Mouse (Mus musculus) left cerebral cortex, adult 18-20 months (tissue): Measurements from ENCODE around the gene Oosp1. TPM values are rescaled to one million over a fixed set of nuclear protein-coding genes. Genes with fewer than 3 reads are reported as not detected.

ENCODE experiments used
- DNase-seq, 2 experiments: peaks; one replicate each; pipeline ENCODE4 v3.0.0; 2021 to 2022; ENCODE audit warnings: low spot score in 2 of 2, mixed read lengths in 1 of 2
- long read RNA-seq, 2 experiments: library from polyadenylated mRNA; stranded (forward); transcript quantifications; one replicate each; pipeline ENCODE4 v2.0.0; 2021
- total RNA-seq, 2 experiments: library from RNA; stranded (reverse); gene quantifications; 2 replicates each; pipeline ENCODE4 v1.2.3; 2021

Oosp1 gene
- not detected for total RNA-seq
- long read RNA-seq, experiment 1: 0 reads
- long read RNA-seq, experiment 2: 0 reads

DNA sequence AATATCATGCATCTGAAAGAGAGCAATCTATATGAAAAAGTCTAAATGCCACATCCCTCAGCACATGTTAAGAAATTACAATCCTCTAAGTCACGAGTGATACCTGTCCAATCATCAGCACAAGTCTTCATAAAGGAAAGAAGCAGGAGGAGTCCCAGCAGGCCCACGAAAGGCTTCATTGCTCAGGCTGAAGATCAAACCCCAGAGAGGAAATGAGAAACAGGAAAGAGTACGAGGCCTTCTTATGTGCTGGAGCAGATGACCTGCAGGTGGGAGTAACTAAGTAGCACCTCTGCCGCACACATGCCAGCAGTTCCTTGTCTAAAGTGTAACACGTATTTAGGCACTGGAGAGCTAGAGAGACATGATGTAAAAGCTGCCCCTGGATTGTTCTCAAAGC is at the start of gene Oosp1:
TSS of gene Oosp1 (minus strand) at position 312 of the 400 bp plus-strand sequence.
- DNase-seq: no peak

DNA sequence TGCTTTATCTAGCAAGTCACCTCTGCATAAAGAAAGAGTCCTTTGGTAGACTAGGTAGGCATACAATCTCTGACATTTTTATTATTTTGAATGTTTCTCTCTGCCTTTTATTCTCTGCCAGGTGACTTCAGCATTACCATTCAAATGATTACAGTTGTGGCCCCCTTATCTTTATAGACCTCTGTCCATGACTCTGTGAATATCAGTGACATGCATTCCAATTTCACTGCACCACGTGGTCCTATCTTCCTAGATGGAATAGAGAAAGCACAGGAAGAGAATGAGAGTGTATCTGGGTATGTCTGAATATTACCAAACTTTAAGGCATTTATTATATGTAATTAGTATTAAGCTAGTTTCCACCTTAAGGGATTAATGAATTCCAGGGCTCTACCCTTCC is 45.5 kb upstream of the Oosp1 start:
- DNase-seq: no peak

DNA sequence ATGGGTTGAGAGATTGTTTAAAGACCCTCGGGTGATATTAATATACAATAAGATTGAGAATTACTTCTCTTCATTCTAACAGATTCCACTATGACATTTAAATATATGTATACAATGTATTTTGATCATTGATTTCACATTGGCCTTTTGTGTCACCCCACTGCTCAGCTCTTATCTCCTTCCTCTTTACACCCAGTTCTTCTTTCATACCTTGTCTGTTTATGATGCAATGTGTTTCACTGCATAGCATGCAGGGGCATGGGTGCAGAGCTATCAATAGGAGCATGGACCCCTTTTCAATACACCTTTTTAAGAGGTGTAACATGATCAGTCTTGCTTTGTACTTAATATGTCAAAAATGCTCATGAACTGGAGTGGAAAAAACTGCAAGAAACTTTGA is 39.3 kb upstream of the Oosp1 start:
- no peak for DNase-seq

DNA sequence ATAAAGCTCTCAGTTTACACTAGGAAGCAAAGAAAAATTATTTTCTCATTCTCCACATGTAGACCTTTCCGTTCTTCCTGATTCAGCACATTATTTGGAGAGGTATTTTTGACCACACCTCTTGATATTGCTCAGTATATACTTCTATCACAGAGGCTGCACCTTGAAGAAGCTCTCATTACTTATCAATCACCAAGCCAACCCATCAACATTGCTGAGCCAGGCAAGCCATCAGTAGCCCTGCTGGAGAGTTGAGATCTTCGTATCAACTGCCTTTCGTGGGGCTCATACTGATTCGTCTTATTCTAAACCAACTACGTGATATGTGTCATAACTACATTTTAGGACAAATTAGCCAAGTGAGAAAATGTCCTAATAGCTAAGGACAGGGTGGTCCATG is 36.4 kb upstream of the Oosp1 start:
- DNase-seq: no peak

DNA sequence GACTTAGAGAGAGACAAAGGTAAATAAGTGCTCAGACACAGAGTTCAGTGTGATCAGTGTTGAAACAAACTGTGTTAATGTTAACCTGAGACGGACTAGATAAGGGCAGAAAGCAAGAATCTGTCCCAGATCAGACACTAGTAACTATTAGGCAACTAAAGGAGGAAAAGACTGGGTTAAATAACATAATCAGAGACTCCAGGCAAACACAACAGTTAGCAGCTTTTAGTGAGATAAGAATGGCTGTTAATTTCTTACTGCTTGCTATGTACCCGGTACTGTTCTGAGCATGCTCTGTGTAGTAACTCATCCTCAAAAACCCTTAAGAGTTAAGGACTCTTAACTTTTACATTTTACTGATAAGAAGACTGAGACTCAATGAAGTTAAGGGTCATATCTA is 35.0 kb upstream of the Oosp1 start:
- no peak for DNase-seq

DNA sequence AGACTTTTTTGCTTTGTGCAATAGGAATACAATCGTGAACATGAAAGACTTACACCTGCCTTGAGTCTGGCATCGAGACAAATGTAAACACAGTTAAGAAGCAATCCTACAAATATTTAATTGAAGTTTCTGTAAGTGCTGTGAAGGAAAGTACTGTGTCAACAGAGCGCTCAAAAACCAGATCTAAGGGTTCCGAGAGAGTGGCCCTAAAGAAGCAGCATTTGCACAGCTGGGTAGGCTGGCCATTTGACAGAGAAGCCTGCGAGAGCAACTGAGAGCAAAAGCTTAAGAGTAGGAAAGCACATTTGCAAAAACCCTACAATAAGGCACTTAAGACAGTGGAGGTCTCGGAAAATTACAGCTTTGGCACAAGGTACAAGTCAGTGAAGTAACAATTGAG is 33.3 kb upstream of the Oosp1 start:
- DNase-seq: no peak

DNA sequence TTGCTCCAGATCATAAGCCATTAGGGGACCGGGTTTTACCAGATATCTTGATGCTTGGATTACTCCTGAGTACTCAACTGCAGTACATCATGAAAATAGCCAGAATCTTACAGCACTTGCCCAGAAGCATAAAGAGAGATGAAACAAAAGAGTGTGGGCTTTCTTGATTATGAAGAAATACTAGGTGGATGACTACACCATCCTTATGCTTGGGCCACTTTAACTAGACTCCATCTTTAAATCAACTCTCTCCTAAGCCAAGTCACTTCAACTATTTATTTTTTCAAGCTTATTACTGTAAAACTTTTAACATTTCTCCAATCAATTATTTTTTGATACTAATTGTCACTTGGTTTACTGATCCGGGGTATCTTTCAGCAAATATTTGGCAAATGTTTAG is 32.9 kb upstream of the Oosp1 start:
- DNase-seq: no peak

DNA sequence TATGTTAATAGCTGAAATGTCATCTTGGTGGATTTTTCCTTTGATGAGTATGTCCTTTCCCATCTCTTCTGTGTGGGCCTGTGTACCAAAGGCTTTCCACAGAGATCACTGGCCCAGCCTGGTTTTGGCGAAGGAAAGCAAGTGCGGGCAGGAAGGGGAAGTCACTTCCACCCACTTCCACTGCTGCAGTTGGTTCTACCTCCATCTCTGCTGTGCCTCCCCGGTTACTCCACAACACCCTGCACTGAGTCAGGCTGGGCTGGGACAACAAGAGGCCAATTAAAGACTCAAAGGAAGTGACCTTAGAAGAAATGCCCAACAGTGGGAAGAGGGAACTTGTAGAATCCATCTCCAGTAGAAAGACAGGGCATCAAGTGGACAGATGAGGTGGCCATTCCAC is 29.1 kb upstream of the Oosp1 start:
- DNase-seq: no peak

DNA sequence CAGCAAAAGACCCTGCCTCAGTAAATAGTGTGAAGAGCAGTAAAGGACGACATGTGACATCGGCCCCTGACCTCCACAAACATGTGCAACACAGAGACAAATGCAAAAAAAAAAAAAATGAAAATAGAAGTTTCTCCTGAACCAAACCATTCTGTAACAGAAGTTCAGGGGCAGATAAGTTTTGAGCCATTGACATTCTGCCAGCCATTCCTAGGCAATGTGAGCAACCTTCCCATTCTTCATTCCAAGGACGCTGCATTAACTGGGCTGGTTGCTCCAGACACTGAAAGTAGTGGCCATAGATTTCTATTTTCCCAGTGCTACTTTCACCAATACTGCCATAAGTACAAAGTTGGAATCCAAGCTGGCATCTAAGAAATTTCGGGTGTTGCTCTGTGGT is 21.5 kb upstream of the Oosp1 start:
- no peak for DNase-seq

DNA sequence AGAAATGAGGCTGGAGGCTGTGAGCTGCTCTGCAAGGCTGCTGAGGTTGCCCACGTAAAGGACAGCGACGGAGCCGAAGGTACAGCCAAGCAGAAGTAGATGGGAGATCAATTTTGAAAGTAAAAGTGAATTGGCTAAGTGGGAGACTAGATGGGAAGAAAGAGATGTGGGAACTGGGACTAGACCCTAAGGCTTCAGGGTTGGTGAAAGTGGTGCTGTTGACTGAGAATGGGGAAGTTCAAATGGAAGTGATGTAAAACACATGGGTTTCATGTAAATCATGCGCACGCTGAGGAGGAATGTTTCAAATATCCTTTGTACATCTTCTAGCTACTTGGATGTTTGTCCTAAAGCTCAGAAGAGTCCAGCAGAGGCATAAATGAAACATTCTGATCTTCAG is 7.4 kb upstream of the Oosp1 start:
- DNase-seq: no peak

DNA sequence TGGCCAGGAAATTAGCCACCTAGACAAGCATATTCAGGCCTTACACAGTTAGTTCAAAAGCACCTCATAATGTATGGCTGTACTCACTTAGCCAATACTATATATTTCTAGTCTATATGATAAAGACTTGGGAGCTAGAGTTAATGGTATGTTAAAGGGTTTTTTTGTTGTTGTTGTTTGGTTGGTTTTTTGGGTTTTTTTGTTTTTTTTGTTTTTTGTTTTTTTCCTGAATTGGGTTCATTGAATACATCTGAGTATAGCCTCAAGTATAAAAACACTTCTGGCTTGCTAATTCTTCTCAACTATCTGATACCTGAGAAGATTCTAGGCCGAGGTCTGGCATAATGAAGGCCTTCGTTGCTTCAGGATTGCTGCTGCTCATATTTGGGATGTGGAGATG is 5.8 kb upstream of the Oosp1 start, which contains the start of gene Oosp3:
TSS of gene Oosp3 (plus strand) at position 301 of the 400 bp plus-strand sequence.
- no peak for DNase-seq

DNA sequence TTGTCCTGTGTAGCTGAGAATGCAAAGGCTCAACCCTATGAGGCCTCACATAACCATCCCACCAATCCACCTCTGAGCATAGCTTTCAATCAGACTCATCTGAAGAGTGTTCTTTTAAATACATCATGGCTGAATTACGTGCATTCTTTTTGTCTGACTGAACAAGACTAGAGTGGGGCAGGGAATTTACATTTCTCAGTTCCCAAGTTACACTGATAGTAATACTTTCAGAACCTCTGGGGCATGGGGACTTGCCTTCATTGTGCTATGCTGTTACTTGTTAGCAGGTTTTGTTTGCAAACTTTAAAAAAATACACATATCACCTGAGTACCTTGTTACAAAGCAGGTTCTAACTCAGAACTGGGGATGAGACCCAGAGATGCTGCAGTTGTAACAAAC is 504 bp upstream of the Oosp1 start:
- no peak for DNase-seq

DNA sequence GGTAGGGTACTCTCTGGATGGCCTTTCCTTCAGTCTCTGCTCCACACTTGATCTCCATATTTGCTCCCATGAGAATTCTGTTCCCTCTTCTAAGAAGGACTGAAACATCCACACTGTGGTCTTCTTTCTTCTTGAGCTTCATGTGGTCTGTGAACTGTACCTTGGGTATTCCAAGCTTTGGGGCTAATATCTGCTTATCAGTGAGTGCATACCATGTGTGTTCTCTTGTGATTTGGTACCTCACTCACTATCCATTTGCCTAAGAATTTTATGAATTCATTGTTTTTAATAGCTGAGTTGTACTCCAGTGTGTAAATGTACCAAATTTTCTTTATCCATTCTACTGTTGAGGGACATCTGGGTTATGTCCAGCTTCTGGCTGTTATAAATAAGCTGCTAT is 29.4 kb downstream of the Oosp1 start:
- no peak for DNase-seq

DNA sequence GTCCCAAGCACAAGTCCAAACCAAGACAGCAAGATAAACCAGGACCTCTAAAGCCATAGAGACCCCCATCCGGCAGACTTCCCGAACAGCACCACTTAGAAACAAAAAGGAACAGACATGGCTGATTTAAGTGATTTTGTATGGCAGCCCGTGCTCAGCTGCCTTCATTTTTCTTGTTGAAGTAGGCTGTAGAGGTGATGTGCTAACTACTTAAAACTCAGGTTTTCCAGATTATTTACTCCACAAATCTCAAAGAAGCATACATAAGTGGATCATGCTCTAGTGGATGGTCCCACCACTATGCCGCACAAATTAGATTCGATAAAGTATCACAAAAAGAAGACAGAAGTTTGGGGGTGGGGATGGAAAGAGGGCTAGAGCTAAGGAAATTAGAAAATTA is 30.5 kb downstream of the Oosp1 start, which contains the start of gene Oosp2:
TSS of gene Oosp2 (minus strand) at position 101 of the 400 bp plus-strand sequence.
- DNase-seq: no peak

DNA sequence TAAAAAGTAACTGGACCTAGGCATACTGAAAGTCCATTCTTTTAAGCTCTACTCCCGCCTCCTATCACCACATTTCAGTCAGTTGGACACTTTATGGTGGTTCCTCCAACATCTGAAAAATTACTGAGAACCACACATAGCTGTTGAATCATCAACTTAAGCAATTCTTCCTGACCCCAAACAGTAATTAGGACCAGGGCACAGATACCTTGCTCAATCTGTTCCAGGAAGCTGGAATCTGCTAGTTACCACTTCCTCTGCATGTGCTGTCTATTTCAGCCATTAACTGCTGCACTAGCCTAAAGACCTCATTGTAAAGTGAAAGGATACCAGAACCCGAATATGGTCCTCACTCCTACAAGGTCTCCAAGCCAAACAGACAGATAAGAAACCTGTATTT is 31.8 kb downstream of the Oosp1 start:
- DNase-seq: no peak

DNA sequence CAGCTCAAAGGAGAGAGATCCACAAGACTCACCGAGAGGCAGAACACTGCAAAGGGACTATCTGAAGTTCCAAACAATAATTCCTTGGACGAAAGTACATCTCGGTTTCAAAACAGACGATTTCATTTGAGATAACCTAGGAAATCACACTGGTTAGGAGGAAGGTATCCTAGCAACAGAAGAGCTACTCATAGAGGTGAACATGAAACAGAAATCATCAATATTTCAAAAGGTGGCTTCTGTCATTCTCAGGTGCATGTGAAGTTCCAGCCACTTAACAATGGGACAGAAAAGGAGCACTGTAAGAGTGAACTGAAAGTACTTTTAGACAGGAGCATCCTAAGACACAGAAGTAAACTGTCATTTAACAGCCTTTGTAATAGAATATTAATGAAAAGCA is 41.4 kb downstream of the Oosp1 start:
- DNase-seq: no peak

DNA sequence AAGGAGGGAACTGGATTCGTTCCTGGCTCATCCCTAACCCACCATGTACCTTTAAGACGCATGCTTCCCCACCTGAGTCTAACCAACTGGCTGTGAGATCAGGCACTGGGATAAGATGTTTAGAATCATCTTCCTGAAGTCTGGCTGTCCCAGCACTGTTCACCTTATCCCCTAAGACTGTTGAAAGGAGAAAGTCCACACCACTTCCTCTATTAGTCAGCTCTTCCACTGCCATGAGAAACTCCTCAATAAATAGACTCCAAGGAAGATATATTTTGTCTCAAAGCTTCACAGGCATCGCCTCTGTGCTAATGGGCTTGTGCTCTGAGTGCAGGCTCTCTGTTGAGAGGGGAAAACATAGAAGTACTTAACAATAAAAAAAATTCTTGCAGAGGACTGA is 44.8 kb downstream of the Oosp1 start:
- DNase-seq: no peak

DNA sequence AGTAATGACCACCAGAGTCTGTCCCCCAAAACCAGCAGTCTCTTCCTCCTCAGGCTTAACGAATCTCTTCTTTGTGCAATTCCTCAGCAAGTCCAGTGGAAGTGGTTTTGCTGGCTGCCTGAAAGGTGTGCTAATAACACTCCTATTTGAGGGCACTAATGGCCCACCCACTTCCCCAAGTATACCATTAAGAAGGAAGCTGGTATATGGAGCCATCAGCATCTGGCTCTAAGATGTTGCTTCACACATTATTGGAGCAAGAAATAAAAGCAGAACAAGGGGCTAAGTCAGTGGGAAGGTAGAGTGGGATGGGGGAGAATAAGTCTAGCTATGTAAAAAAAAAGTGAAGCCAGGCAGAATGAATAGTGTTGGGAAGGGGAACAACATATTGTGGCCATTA is 50.2 kb downstream of the Oosp1 start, which contains the start of gene Ms4a3:
TSS of gene Ms4a3 (minus strand) at position 120 of the 400 bp plus-strand sequence.
- DNase-seq: no peak

DNA sequence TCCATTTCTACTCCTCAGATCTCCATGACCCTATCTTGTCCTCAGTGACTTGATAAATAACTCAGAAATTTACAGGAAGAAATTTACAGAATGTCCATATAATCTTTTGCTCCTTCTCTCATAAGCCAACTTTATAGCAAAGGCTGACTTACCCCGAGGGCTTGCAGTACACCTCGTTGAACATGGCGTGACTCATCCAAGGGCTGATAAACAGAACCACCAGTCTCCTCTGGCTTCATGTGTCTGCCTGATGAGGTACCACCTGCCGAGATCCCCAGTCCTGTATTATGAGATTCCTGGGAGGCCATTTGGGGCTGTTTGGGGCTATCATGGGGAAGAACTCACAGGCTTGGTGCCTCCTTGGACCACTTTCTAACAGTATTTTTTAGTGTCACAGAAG is 51.9 kb downstream of the Oosp1 start:
- DNase-seq: no peak

DNA sequence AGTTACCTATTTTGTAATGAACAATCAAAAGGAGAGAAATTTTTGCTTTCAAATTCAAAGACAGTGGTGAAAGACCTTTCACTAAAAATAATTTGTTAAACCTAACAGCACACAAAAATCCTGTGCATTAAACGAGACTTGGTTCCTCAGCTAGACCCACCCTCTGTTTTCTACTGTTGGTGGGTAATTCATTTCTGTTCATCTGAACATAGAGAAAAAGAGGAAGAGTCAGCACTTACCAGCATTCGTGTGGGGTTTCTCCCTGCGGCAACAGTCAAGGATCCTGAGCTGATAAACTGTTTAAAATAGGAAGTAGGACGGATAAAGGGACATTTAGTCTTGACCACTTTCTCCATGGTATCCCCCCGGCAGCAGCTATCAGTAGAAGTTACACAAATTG is 55.4 kb downstream of the Oosp1 start:
- DNase-seq: no peak

DNA sequence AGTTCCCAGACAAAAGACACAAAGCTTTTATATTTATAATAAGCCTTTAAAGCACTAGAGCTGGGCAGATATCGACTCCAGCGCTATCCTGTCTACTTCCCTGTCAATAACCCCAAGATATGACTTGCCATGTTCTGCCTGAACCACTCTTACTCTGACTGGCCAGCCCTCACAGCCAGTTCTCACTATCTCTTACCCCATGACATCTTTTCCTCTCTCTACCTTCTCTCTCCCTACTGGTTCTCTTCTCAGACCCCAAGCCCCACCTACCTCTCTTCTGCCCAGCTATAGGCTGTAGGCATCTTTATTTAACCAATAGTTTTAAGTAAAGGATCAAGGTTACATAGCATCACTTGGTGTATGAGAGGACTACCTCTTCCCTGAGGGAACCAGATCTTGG is 56.6 kb downstream of the Oosp1 start:
- no peak for DNase-seq

DNA sequence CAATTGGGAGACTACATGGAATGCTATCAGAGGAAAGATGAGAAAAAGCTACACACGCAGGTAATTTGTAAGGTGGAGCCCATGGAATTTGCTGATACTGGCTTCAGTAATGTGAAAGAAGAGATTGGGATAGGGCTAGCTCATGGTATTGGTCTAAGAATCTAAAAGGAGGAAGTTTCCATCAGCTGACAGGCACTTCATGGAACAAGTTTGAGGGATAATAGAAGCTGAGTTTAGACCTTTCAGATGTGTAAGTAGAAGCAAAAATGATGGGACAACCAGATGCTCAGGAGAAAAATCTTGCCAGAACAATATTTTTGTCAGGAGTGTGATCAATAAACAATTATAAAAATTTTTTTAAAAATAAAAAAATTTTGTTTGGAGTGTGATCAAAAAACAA is 57.2 kb downstream of the Oosp1 start:
- DNase-seq: no peak

DNA sequence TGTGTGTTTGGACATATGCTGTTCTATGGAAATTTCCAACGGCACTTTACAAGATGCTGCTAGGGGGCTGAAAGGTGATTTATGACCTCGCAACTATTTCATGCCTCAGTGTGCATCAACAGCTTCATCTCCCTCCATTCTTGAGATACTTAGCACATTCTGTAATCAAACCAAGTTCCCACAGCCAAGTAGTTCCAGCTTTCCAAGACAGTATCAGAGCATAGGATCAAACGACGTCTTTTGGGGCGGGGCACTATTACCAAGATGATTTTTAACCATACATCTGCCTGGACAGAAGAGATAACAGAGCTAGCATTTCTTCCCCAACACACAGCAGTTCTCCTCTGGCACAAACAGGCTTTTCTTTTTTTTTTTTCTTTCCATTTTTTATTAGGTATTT is 65.7 kb downstream of the Oosp1 start:
- DNase-seq: no peak

DNA sequence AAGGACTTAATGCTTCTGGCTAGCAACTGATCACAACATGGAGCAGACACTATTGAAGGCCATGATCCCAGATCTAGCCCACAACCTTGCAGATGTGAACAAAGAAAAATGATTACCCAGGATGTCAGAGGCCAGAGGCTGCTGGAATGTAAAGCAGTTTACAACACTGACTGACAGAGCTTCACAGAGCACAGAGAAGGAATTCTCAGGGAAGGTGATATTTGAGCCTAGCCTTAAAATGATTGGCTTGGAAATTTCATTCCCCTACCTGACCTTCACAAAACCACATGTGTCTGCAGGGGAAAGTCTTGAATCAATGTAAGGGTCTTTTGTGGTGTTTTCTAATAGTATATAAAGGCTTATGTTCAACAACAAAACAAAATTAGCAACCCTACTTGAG is 66.2 kb downstream of the Oosp1 start:
- no peak for DNase-seq
